ENCODE assay signal across 27 mouse cellular contexts in the genomic region with DNA sequence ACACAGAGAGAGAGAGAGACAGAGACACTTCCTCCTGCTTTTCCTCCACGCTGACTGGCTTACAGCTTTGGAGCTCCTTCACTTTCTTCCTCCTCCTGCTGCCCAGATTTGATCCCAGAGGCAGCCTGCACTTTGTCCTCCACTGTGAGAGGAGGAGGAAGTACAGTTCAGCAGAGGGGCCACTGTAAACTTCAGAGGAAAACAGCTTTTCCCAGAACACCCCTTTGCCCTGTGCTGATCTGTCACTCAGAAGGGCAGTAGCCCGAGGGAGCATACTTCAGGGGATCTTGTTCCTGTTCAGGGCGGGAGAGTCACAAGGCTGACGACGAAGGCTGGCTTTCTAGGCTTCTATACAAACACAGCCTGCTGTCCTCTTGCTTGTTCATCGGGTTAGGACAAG. TPM values are rescaled to one million over a fixed set of nuclear protein-coding genes. Genes with fewer than 3 reads are reported as not detected.
DNase-seq lines count a peak whose midpoint lies in the region; ATAC-seq and TF ChIP-seq lines count a peak whose summit lies in the region.
"Had no signal": no experiment of that assay in that cellular context is flagged by ENCODE, and none has a peak within 500 bp of the region (broad histone marks: within the 10 kb centered on the region; RNA-seq: fewer than 3 reads in every experiment).

No protein-coding gene starts in this region.

- H3K9me3 ChIP-seq in liver, embryonic 11.5 days (ENCODE audit: control insufficient read depth, low read length), result no peaks in the 10 kb centered on the region
- H3K9me3 ChIP-seq in kidney, embryonic 15.5 days (replicated peaks), result no peaks in the 10 kb centered on the region
- H3K9me3 ChIP-seq in neural tube, embryonic 15.5 days (replicated peaks), result no peaks in the 10 kb centered on the region
- H3K9me3 ChIP-seq: embryonic facial prominence, embryonic 12.5 days; heart, embryonic 13.5 days; limb, embryonic 12.5 days had no signal

- intact Hi-C loops in gastrocnemius, adult 2 months (cut with DNase I), result no loop called here

- ATAC-seq in liver, embryonic 11.5 days (replicated peaks; ENCODE audit: low FRiP score), result no peak
- ATAC-seq in kidney, embryonic 15.5 days (replicated peaks; ENCODE audit: low FRiP score), result peak; percentile 82
- no peak for ATAC-seq in neural tube, embryonic 15.5 days (ENCODE audit: low FRiP score)
- ATAC-seq: activated CD4-positive, CD25-positive, alpha-beta regulatory T cell, adult 4 months; forebrain, embryonic 14.5 days; hindbrain, postnatal 0 days; lung, postnatal 0 days had no signal

- no peak for TF ChIP-seq POLR2A in liver, adult 2 months (IDR thresholded peaks at IDR 0.05; ENCODE audit: extremely low read depth, insufficient read depth, low read length)

- no peaks in the 10 kb centered on the region for H3K27me3 ChIP-seq in liver, adult 2 months (ENCODE audit: control insufficient read depth, insufficient read depth, low read length)
- peaks cover 9% of the 10 kb centered on the region for H3K27me3 ChIP-seq in liver, embryonic 11.5 days (replicated peaks; ENCODE audit: control insufficient read depth, insufficient read depth, low read length)
- no peaks in the 10 kb centered on the region for H3K27me3 ChIP-seq in kidney, embryonic 15.5 days
- H3K27me3 ChIP-seq in neural tube, embryonic 15.5 days (replicated peaks), result peaks cover 13% of the 10 kb centered on the region

- 25% methylated on average over 6 of the region's 6 CpGs for WGBS in liver, adult 2 months
- WGBS in liver, embryonic 11.5 days, result 36% methylated on average over 6 of the region's 6 CpGs
- WGBS in kidney, embryonic 15.5 days, result 12% methylated on average over 6 of the region's 6 CpGs
- 69% methylated on average over 6 of the region's 6 CpGs for WGBS in neural tube, embryonic 15.5 days

- peak overlapping the region; percentile 11; the same call in 1 of the 2 replicates for H3K27ac ChIP-seq in liver, adult 2 months (replicated peaks; ENCODE audit: insufficient read depth, low read depth, low read length)
- H3K27ac ChIP-seq in liver, embryonic 11.5 days (ENCODE audit: low read depth, low read length), result no peak overlapping the region
- H3K27ac ChIP-seq in kidney, embryonic 15.5 days, result peak overlapping the region; percentile 29
- no peak overlapping the region for H3K27ac ChIP-seq in neural tube, embryonic 15.5 days (replicated peaks)
- H3K27ac ChIP-seq in gastrocnemius, adult 2 months, result no peak overlapping the region
- H3K27ac ChIP-seq: embryonic facial prominence, embryonic 12.5 days; heart, embryonic 13.5 days; hindbrain, postnatal 0 days; limb, embryonic 12.5 days; liver, embryonic 14.5 days; macrophage had no signal

- peaks cover 52% of the 10 kb centered on the region for H3K4me1 ChIP-seq in liver, adult 2 months (ENCODE audit: control insufficient read depth, insufficient read depth, low read length)
- 0 out of 2 replicates have a peak, but pooled peaks cover 3% of the 10 kb centered on the region for H3K4me1 ChIP-seq in liver, embryonic 11.5 days (replicated peaks; ENCODE audit: control insufficient read depth, insufficient read depth, low read length)
- peaks cover 80% of the 10 kb centered on the region for H3K4me1 ChIP-seq in kidney, embryonic 15.5 days
- peaks cover under 1% of the 10 kb centered on the region; the same call in 1 of the 2 replicates for H3K4me1 ChIP-seq in neural tube, embryonic 15.5 days

- DNase-seq in liver, adult 2 months (ENCODE audit: extremely low read depth, low read depth, low spot score), result no peak
- DNase-seq in liver, embryonic 11.5 days (ENCODE audit: low spot score), result no peak
- peak; percentile 83 for DNase-seq in kidney, adult 11 months
- peak; percentile 73 to 87 for DNase-seq in kidney, postnatal 36 days
- no peak for DNase-seq in spleen, adult 18-20 months
- DNase-seq in gastrocnemius, adult 2 months, result no peak
- DNase-seq: adrenal gland, adult 8-10 months; cerebellum, adult 18-20 months; cerebellum, postnatal 14 days; gastrocnemius, postnatal 10 days; heart, postnatal 14 days; layer of hippocampus, postnatal 36 days; thymus, postnatal 25 days had no signal

- TF ChIP-seq CTCF in liver, adult 2 months (IDR thresholded peaks at IDR 0.05; ENCODE audit: low read depth, low read length), result no peak
- TF ChIP-seq CTCF in gastrocnemius, adult 2 months (IDR thresholded peaks at IDR 0.05), result no peak

- H3K79me2 ChIP-seq in liver, adult 2 months (ENCODE audit: control insufficient read depth, insufficient read depth, low read length), result peaks cover 65% of the 10 kb centered on the region

- no peak overlapping the region for H3K4me2 ChIP-seq in liver, embryonic 11.5 days
- no peak overlapping the region for H3K4me2 ChIP-seq in kidney, embryonic 15.5 days
- no peak overlapping the region for H3K4me2 ChIP-seq in neural tube, embryonic 15.5 days
- H3K4me2 ChIP-seq: embryonic facial prominence, embryonic 12.5 days; heart, embryonic 13.5 days; limb, embryonic 12.5 days; midbrain, embryonic 11.5 days had no signal

- H3K36me3 ChIP-seq in liver, adult 2 months (ENCODE audit: control insufficient read depth, insufficient read depth, low read length), result no peaks in the 10 kb centered on the region; the same call in 1 of the 2 replicates
- H3K36me3 ChIP-seq in liver, embryonic 11.5 days (ENCODE audit: control insufficient read depth, insufficient read depth, low read length), result no peaks in the 10 kb centered on the region
- 0 out of 2 replicates have a peak, but pooled peaks cover 4% of the 10 kb centered on the region for H3K36me3 ChIP-seq in kidney, embryonic 15.5 days
- H3K36me3 ChIP-seq in neural tube, embryonic 15.5 days, result no peaks in the 10 kb centered on the region
- H3K36me3 ChIP-seq: embryonic facial prominence, embryonic 12.5 days; heart, embryonic 13.5 days; limb, embryonic 12.5 days had no signal

- no peak overlapping the region for H3K4me3 ChIP-seq in liver, adult 2 months (ENCODE audit: insufficient read depth, low read depth, low read length)
- no peak overlapping the region for H3K4me3 ChIP-seq in liver, embryonic 11.5 days (ENCODE audit: low read depth, low read length)
- no peak overlapping the region for H3K4me3 ChIP-seq in kidney, embryonic 15.5 days (replicated peaks)
- H3K4me3 ChIP-seq in neural tube, embryonic 15.5 days (replicated peaks), result no peak overlapping the region
- H3K4me3 ChIP-seq in gastrocnemius, adult 2 months, result no peak overlapping the region
- H3K4me3 ChIP-seq: embryonic facial prominence, embryonic 12.5 days; erythroblast, embryonic 14.5 days; heart, embryonic 13.5 days; limb, embryonic 12.5 days had no signal

- H3K9ac ChIP-seq in liver, adult 2 months (ENCODE audit: low read depth, low read length), result no peak overlapping the region
- no peak overlapping the region for H3K9ac ChIP-seq in liver, embryonic 11.5 days (ENCODE audit: low read depth, low read length)
- H3K9ac ChIP-seq in kidney, embryonic 15.5 days, result no peak overlapping the region
- no peak overlapping the region for H3K9ac ChIP-seq in neural tube, embryonic 15.5 days (replicated peaks)
- H3K9ac ChIP-seq: embryonic facial prominence, embryonic 12.5 days; heart, embryonic 13.5 days; limb, embryonic 12.5 days; liver, embryonic 14.5 days had no signal

RNA-seq across cellular contexts. Expression of gene Eva1a, which starts 7.1 kb away (rescaled TPM):
- total RNA-seq in liver, adult 2 months (2014; rRNA removed), result 97.7 and 104 TPM in 2 replicates
- 75.4 and 87.4 TPM in 2 replicates for polyA plus RNA-seq in liver, adult 2 months (2012; rRNA removed)
- 4.2 and 4.6 TPM in 2 replicates for polyA plus RNA-seq in liver, embryonic 11.5 days (2014; fragmentation: Nextera tagmentation; extraction: Ambion mirVana)
- polyA plus RNA-seq in kidney, embryonic 15.5 days (2015; fragmentation: Nextera tagmentation; extraction: Ambion mirVana), result 42.5 and 42.8 TPM in 2 replicates
- 0.79 and 3.4 TPM in 2 replicates for polyA plus RNA-seq in neural tube, embryonic 15.5 days (2015; fragmentation: Nextera tagmentation; extraction: Ambion mirVana)
- total RNA-seq in gastrocnemius, adult 2 months (2021), result under 1 TPM; 0.71 to 0.95 TPM
- total RNA-seq: granulocyte monocyte progenitor cell, adult 5-6 weeks had no signal
- polyA plus RNA-seq: activated CD4-positive, CD25-positive, alpha-beta regulatory T cell, adult 4 months; macrophage had no signal

Comparison
In these comparisons a context has a peak if more than half of its experiments do, and no peak if none do; other contexts are left out.
1. H3K27ac ChIP-seq: peak in liver, adult 2 months (single experiment) and kidney, embryonic 15.5 days (single experiment); none in liver, embryonic 11.5 days (single experiment), neural tube, embryonic 15.5 days (single experiment) and gastrocnemius, adult 2 months (single experiment).
2. DNase-seq: peak in kidney, adult 11 months (single experiment) and kidney, postnatal 36 days (2 of 2); none in liver, adult 2 months (single experiment), liver, embryonic 11.5 days (single experiment), spleen, adult 18-20 months (0 of 2) and gastrocnemius, adult 2 months (single experiment).